In genomic region chr13:51022401-51023250, GRCm38 (mm10) we compare ENCODE assay signal across 8 mouse cellular contexts.
DNase-seq lines count a peak whose midpoint lies in the region; ATAC-seq and TF ChIP-seq lines count a peak whose summit lies in the region.

No protein-coding gene starts in this region.

- no peak for TF ChIP-seq EP300 in heart, adult 2 months (IDR thresholded peaks at IDR 0.05; ENCODE audit: insufficient read depth, low read depth, low read length)

- 61% methylated on average over 13 of the region's 13 CpGs for WGBS in hindbrain, embryonic 16.5 days
- 69% methylated on average over 13 of the region's 13 CpGs for WGBS in hindbrain, embryonic 12.5 days
- WGBS in heart, adult 2 months: 34% methylated on average over 13 of the region's 13 CpGs
- WGBS in limb, embryonic 12.5 days: 30% methylated on average over 13 of the region's 13 CpGs

- no peak overlapping the region for H3K4me3 ChIP-seq in hindbrain, embryonic 16.5 days (ENCODE audit: low read length)
- H3K4me3 ChIP-seq in hindbrain, embryonic 12.5 days: no peak overlapping the region
- no peak overlapping the region for H3K4me3 ChIP-seq in heart, adult 2 months
- no peak overlapping the region for H3K4me3 ChIP-seq in limb, embryonic 12.5 days (replicated peaks)

- DNase-seq in brain, embryonic 18.5 days (ENCODE audit: low read depth, low spot score): peak; percentile 30
- DNase-seq in heart, adult 2 months: peak; percentile 28 to 31
- DNase-seq in ovary, adult 18-20 months (ENCODE audit: low spot score): no peak
- DNase-seq in frontal cortex, postnatal 14 days (ENCODE audit: low spot score in 2 of 2): no peak

- H3K27me3 ChIP-seq in hindbrain, embryonic 16.5 days (replicated peaks; ENCODE audit: control insufficient read depth, insufficient read depth, low read length): no peaks in the 10 kb centered on the region
- H3K27me3 ChIP-seq in hindbrain, embryonic 12.5 days: no peaks in the 10 kb centered on the region
- H3K27me3 ChIP-seq in heart, adult 2 months (ENCODE audit: control insufficient read depth, insufficient read depth, low read length): no peaks in the 10 kb centered on the region
- no peaks in the 10 kb centered on the region for H3K27me3 ChIP-seq in limb, embryonic 12.5 days

- H3K9me3 ChIP-seq in hindbrain, embryonic 16.5 days (ENCODE audit: control insufficient read depth, low read length): no peaks in the 10 kb centered on the region
- no peaks in the 10 kb centered on the region for H3K9me3 ChIP-seq in hindbrain, embryonic 12.5 days (replicated peaks)
- no peaks in the 10 kb centered on the region for H3K9me3 ChIP-seq in limb, embryonic 12.5 days

- no peak overlapping the region for H3K4me2 ChIP-seq in hindbrain, embryonic 16.5 days (ENCODE audit: low read length)
- no peak overlapping the region for H3K4me2 ChIP-seq in hindbrain, embryonic 12.5 days (replicated peaks)
- no peak overlapping the region for H3K4me2 ChIP-seq in limb, embryonic 12.5 days

- no peaks in the 10 kb centered on the region for H3K36me3 ChIP-seq in hindbrain, embryonic 16.5 days (ENCODE audit: control insufficient read depth, insufficient read depth, low read length)
- H3K36me3 ChIP-seq in hindbrain, embryonic 12.5 days: no peaks in the 10 kb centered on the region
- no peaks in the 10 kb centered on the region for H3K36me3 ChIP-seq in heart, adult 2 months (ENCODE audit: control insufficient read depth, insufficient read depth, low read length)
- no peaks in the 10 kb centered on the region for H3K36me3 ChIP-seq in limb, embryonic 12.5 days

- H3K27ac ChIP-seq in hindbrain, embryonic 16.5 days (ENCODE audit: low read depth, low read length): peak overlapping the region; percentile 41; the same call in 1 of the 2 replicates
- H3K27ac ChIP-seq in hindbrain, embryonic 12.5 days: no peak overlapping the region
- no peak overlapping the region for H3K27ac ChIP-seq in heart, adult 2 months
- H3K27ac ChIP-seq in limb, embryonic 12.5 days: peak overlapping the region; percentile 90

- intact Hi-C loops in heart, adult 2 months (cut with DNase I): no loop called here

- no peaks in the 10 kb centered on the region for H3K4me1 ChIP-seq in hindbrain, embryonic 16.5 days (ENCODE audit: control insufficient read depth, insufficient read depth, low read depth, low read length)
- peaks cover 8% of the 10 kb centered on the region; the same call in 1 of the 2 replicates for H3K4me1 ChIP-seq in hindbrain, embryonic 12.5 days
- H3K4me1 ChIP-seq in heart, adult 2 months (ENCODE audit: control insufficient read depth, insufficient read depth, low read length): no peaks in the 10 kb centered on the region
- H3K4me1 ChIP-seq in limb, embryonic 12.5 days (replicated peaks): peaks cover 36% of the 10 kb centered on the region

- H3K9ac ChIP-seq in hindbrain, embryonic 16.5 days (ENCODE audit: low read depth, low read length): no peak overlapping the region
- no peak overlapping the region for H3K9ac ChIP-seq in hindbrain, embryonic 12.5 days
- no peak overlapping the region for H3K9ac ChIP-seq in heart, adult 2 months (ENCODE audit: low read depth, low read length)
- no peak overlapping the region for H3K9ac ChIP-seq in limb, embryonic 12.5 days (replicated peaks)

- TF ChIP-seq CTCF in heart, adult 2 months (IDR thresholded peaks at IDR 0.05): no peak

- no peak for ATAC-seq in hindbrain, embryonic 16.5 days
- no peak for ATAC-seq in hindbrain, embryonic 12.5 days (ENCODE audit: low FRiP score)
- ATAC-seq in limb, embryonic 12.5 days (ENCODE audit: insufficient number of reproducible peaks, insufficient read depth, low FRiP score, low TSS enrichment, low read depth): peak; percentile 48; the same call in 1 of the 2 replicates
- ATAC-seq in monocyte, adult 5-6 weeks (replicated peaks; ENCODE audit: insufficient number of reproducible peaks, low FRiP score, low TSS enrichment, poor library complexity, severe bottlenecking): no peak

- no peaks in the 10 kb centered on the region for H3K79me2 ChIP-seq in heart, adult 2 months (replicated peaks; ENCODE audit: control insufficient read depth, insufficient read depth, low read length)

- TF ChIP-seq POLR2A in heart, adult 2 months (IDR thresholded peaks at IDR 0.05; ENCODE audit: insufficient read depth, low read depth, low read length): no peak

Comparison
In these comparisons a context has a peak if more than half of its experiments do, and no peak if none do; other contexts are left out.
1. H3K27ac ChIP-seq: peak in hindbrain, embryonic 16.5 days (single experiment) and limb, embryonic 12.5 days (single experiment); none in hindbrain, embryonic 12.5 days (single experiment) and heart, adult 2 months (single experiment).
2. DNase-seq: peak in brain, embryonic 18.5 days (single experiment) and heart, adult 2 months (2 of 2); none in ovary, adult 18-20 months (single experiment) and frontal cortex, postnatal 14 days (0 of 2).